Mouse (Mus musculus) liver, adult (tissue): ENCODE data around the gene Adm2.

Experiments
- GATA4 ChIP-seq: IDR thresholded peaks from 2 replicates; pipeline ENCODE4 v1.6.1; 2014; ENCODE audit warnings: mild to moderate bottlenecking, low read length; ENCODE audit not compliant: insufficient replicate concordance

Gene Adm2

DNA sequence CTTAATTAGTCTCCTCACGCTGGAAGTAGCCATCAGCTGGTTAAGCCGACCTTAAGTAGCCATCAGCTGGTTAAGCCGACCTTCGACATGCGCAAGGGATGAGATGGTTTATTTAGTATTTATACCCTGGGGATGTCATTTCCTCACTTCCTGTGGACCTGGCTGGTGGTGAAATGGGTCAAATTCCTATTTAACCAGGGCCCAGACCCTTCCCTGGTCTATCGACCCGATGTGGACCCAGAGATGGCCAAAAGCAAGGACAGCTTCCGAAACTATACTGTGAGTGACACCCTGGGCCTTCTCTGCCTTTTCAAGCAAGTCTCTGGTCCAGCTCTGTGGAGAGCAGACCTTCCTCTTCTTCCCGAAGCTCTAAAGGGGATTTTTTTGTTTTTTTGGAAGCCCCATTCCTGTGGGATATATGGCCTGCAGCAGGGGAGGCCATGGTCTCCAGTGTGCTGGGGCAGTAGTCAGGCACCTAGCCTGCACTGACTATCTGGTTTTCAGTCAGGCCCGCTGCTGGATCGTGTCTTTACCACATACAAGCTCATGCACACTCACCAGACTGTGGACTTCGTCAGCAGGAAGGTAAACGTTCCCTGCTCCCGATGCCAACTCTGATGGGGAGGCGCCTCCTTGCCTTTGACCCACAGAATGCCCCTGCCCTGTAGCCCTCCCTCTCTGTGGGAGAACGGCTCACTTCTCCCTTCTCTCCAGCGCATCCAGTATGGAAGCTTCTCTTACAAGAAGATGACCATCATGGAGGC lies 12.4 kb downstream of the Adm2 start:
- TF ChIP-seq GATA4 = no peak

DNA sequence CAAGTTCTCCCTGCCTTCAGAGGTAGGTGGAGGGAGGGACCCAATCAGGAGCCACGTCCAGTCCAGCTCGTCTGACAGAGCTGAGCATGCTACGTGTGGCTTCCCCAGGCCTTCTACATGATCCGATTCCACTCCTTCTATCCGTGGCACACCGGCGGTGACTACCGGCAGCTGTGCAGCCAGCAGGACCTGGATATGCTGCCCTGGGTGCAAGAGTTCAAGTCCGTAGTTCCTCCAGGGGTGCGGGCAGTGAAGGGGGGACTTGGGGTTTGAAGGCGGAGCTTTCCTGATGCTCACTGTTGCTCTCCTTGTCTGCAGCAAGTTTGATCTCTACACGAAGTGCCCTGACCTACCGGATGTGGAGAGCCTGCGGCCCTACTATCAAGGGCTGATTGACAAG lies 13.9 kb downstream of the Adm2 start:
- no peak for TF ChIP-seq GATA4

DNA sequence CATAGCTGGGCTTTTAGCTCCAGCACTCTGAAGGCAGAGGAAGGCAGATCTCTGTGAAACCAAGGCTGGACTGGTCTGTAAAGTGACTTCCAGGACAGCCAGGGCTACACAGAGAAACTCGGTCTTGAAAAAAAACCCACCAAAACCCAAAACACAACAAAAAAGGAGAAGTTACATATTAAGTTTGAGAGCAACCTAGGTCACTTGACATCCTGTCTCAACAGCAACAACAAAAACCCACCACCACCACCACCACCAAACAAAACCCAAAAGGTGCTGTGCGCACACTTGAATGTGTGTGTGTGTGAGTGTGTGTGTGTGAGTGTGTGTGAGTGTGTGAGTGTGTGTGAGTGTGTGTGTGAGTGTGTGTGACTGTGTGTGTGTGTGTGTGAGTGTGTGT lies 17.2 kb downstream of the Adm2 start:
- no peak for TF ChIP-seq GATA4

DNA sequence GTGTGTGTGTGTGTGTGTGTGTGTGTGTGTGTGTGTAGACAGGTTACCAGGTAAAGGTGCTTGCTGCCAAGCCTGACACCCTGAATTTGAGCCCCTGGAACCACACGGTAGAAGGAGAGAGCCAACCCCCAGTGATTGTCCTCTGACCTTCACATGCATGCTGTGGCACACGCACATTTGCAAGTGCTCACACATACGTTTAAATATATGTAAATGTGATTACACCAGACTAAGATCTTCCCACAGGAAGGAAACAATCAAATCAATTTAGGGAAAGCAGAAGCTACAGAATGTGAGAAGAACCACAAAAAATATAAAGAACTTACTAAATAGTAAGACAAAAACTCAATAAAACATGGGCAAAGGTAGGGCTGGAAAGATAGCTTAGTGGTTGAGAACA lies 17.6 kb downstream of the Adm2 start:
- TF ChIP-seq GATA4 = no peak

DNA sequence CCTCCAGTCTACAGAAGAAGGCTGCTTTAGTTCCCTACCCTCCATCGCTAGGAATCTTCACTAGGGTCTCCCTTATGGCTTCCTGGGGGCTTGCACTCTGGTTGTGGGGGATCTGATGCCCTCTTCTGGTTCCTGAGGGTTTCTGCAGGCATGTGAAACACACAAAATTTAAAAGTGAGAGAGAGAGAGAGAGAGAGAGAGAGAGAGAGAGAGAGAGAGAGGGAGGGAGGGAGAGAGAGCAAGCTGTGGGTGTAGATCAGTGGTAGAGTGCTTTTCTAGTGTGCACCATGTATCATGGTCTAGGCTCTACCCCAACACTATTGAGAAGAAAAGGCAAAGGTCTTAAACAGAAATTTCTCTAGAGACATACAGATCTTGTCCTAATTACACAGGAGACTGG lies 19.2 kb downstream of the Adm2 start:
- no peak for TF ChIP-seq GATA4

DNA sequence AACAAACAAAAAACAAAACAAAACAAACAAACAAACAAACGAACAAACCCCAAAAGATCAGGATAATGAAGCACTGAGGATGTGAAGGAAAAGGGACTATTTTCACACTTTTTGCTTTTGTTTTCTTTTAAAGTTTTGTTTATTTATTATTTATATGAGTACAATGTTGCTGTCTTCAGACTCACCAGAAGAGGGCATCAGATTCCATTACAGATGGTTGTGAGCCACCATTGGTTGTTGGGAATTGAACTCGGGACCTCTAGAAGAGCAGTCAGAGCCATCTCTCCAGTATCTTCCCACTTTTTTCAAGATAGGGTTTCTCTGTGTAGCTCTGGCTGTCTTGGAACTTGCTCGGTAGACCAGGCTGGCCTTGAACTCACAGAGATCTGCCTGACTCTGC lies 20.8 kb downstream of the Adm2 start:
- TF ChIP-seq GATA4 = no peak

DNA sequence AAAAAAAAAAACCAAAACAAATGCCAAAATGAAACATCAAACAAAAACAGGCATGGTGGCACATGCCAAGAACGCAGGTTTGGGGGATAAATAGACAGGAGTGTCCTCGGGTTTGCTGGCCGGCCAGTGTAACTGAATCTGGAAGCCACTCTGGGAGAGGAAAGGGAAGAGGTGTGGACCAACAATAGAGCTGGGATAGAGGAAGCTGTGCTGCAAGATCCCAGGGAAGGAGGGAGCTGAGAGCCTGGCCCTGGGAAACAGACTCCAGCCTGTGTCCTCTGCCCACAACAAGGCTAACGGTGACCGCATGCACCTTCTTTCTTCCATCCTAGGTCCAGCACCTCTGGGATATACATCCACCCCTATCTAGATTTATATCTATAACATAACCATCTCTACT lies 27.9 kb downstream of the Adm2 start:
- TF ChIP-seq GATA4 = no peak

DNA sequence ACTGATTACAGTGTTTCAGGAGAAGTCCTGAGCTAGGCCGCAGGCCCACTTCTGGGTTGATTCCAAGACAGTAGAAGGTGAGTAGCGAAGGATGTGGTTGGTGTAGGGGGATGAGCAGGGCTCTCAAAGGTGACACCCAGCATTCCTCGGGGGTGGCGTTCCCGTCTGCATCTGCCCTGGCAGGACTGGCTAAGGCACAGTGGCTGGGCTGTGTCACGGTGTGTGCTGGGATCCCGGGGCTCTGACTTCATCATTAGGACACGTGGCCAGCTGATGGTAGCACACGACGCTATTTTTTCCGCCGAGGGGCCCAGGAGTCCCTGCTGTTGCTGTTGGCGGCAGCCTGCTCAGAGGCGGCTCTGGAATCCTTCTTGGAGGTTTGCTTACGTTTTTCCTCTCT lies 28.8 kb downstream of the Adm2 start:
- no peak for TF ChIP-seq GATA4

DNA sequence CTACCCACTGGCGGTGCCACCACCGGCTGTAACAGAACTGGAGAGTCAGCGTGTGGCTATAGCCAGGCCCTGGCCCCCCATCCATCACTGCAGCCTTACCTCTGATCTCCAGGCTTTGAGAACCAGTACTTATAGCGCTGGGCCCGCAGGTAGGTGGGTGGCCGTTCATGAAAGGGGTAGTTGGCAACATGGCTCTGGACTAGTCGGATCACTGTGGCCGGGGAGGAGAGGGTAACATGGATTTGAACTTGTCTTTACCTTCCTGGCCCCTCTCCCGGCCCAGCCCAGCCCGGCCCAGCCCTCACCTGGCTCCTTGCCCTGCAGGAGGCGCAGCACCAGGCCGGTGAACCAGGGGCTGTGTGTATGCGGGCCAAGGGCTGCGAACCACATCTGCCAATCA lies 29.5 kb downstream of the Adm2 start:
- TF ChIP-seq GATA4 = no peak

DNA sequence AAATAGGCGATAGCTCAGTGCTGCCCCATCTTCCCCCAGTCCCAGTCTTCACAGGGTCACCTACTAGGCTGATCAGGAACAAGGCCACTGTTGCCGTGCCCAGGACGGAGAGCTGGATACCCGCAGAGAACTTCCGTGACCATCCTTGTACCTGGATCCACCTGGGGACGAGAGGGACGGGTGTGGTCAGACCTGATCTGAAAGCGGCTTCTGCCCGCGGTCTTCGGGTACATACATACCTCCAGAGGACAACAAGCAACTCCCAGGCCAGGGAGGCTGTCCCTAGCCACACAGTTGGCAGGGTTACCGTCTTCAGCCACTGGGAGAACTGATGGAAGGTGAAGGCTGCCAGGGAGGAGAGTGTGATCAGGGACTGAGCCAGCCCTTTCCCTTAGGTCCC lies 30.3 kb downstream of the Adm2 start:
- no peak for TF ChIP-seq GATA4

DNA sequence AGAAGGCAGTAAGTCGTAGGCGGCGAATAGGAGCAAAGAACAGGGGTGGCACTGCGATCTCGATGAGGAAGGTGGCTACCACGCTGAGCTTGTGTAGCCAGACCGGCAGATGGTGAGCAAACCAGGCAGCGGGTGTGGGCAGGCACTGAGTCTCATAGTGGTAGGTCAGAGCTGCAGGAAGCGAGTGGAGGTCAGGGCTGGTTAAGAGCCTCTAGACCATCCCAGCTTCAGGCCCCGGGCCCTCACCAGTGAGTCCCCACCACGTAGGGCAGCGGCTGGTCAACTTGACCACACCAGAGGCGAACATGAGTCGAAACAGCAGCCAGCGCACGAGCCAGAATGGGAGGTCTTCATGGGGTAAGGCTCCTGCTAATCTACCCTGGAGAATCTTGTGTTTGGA lies 31.3 kb downstream of the Adm2 start:
- TF ChIP-seq GATA4 = no peak

DNA sequence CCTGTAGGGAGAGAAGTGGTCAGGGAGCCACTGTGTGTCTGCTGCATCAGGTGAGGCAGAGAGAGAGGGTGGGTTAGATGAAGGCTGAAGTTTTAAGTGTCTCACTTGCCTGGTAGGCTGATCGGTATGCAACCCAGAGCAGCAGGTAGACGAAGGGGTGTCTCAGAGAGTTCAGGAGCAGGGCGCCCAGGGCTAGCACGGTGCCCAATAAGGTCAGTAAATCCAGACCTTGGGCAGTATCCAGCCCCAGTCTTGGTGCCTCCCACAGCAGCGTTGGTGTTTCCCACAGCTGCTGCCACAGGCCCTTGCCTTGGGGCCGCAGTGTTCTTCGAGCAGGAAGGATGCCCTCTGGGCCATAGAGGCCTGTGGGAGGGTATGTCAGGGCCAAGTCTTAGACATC lies 31.9 kb downstream of the Adm2 start:
- TF ChIP-seq GATA4 = no peak

DNA sequence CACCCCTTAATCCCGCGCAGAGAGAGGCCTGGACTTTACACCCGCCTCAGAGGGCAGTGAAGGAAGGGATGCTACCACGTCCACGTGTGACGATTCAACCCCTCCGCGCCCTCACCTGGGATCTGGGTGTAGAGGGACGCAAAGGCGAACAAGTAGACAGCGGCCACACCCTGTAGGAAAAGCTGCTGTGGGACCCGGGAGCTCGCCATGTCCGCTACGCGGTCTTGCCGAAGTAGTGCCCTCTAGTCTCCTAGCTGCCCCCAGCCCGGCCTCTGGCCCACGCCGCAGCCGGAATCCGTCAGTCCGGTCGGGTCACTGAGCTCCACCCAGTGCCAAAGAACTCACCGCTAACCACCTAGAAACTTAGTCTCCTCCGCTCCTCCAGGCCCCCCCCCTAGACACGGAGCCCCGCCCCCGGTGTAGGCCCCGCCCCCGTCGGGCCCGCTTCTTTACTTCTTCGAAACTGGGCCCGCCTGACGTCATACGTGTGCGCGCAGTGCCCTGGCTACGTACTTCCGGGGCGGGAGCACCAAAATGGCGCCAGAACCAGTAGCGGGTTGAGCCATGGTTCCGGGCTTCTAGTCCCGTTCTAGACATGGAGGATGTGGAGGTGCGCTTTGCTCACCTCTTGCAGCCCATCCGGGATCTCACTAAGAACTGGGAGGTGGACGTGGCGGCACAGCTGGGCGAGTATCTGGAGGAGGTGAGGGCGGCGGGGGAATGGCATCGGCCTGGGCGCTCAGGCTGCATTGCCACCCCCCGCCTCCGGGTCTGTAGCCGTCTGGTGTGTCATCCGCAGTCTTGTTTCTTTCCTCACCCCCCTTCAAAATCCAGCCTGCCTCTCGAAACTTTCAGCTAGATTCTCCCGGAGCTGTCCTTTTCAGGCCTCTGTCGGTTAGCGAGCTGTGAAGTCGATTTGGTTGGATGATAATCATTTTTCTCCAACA lies 33.0 kb downstream of the Adm2 start, which contains the start of the genes Lmf2 and Ncaph2:
TSS of gene Lmf2 (minus strand) at position 419 of the 947 bp plus-strand sequence.
TSS of gene Ncaph2 (plus strand) at position 479 of the 947 bp plus-strand sequence.
- TF ChIP-seq GATA4 = no peak

DNA sequence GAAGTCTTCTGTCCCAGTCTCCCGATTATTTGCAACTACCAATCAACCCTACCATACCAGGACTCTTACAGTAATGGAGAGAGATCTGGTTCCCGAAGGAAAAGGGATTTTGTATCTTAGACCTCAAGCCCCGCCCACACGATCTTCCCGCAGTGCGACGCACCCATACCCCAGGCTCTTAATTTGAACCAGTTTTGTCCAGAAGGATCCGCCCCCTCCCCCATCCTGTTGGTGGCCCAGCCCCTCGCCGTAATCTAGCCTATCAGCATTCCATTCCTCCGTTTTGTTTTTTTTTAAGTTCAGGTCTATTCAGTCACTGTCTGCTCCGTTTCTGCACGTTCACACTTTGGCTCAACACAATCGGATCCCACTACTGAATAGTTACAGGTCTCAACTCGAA lies 33.9 kb downstream of the Adm2 start:
- TF ChIP-seq GATA4 = peak; percentile 6; the same call in 1 of the 2 replicates

DNA sequence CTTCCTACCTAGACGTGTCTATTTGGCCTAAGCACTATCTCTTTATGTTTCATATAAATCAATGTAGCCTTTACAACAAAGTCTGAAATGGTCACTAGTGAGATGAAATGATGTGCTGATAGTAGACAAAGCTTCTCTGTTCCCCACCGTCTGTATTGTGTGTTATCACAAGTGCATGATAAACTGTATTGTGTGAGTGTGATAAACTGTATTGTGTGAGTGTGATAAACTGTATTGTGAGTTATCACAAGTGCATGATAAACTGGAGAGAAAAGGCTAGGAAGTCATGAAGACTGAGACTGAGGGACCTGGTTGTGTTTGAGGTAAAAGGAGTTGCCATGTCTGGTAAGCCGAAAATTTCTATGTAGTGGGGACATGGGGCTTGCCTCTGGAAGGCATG lies 36.3 kb downstream of the Adm2 start:
- no peak for TF ChIP-seq GATA4

DNA sequence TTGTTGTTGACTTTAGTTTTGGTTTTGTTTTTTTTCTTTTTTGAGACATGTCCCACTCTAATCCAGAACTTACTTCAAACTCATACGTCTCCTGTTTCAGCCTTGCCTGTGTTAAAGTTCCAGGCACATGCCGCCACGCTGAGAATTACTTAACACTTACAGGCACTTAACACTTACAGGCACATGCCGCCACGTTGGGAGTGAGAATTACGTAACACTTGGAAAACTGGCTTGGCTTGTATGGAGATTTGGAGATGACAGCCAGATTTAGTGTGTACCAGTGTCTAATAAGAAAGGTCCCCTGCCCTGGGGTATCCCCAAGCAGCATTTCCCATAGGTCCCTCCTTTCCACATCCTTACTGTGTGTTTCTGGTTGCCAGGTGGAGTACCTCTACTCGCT lies 40.5 kb downstream of the Adm2 start:
- TF ChIP-seq GATA4 = no peak
